Comparison of ENCODE assay signal across 10 mouse cellular contexts in genomic region chr1:119508548-119508947, GRCm38 (mm10). TPM values are rescaled to one million over a fixed set of nuclear protein-coding genes. Genes with fewer than 3 reads are reported as not detected.
DNase-seq lines count a peak whose midpoint lies in the region; ATAC-seq and TF ChIP-seq lines count a peak whose summit lies in the region.
"Had no signal": no experiment of that assay in that cellular context is flagged by ENCODE, and none has a peak within 500 bp of the region (broad histone marks: within the 10 kb centered on the region; RNA-seq: fewer than 3 reads in every experiment).

No protein-coding gene starts in this region.

- 0 out of 2 replicates have a peak overlapping the region, but pooled peaks have one; percentile 45 for H3K27ac ChIP-seq in hindbrain, embryonic 10.5 days
- no peak overlapping the region for H3K27ac ChIP-seq in hindbrain, embryonic 16.5 days (ENCODE audit: low read depth, low read length)
- no peak overlapping the region for H3K27ac ChIP-seq in embryonic facial prominence, embryonic 14.5 days (replicated peaks; ENCODE audit: low read depth, low read length)
- H3K27ac ChIP-seq in lung, embryonic 14.5 days (ENCODE audit: low read depth) = peak overlapping the region; percentile 79
- no peak overlapping the region for H3K27ac ChIP-seq in left cerebral cortex, adult 2 months
- H3K27ac ChIP-seq: liver, embryonic 13.5 days had no signal

- no peak overlapping the region for H3K4me3 ChIP-seq in hindbrain, embryonic 10.5 days
- no peak overlapping the region for H3K4me3 ChIP-seq in hindbrain, embryonic 16.5 days (ENCODE audit: low read length)
- H3K4me3 ChIP-seq in embryonic facial prominence, embryonic 14.5 days (ENCODE audit: low read depth, low read length) = no peak overlapping the region
- H3K4me3 ChIP-seq in lung, embryonic 14.5 days (ENCODE audit: low read depth, low read length) = no peak overlapping the region
- no peak overlapping the region for H3K4me3 ChIP-seq in left cerebral cortex, adult 2 months
- H3K4me3 ChIP-seq: liver, embryonic 13.5 days had no signal

- no peak overlapping the region for H3K4me2 ChIP-seq in hindbrain, embryonic 16.5 days (ENCODE audit: low read length)
- H3K4me2 ChIP-seq in embryonic facial prominence, embryonic 14.5 days (ENCODE audit: low read depth, low read length) = no peak overlapping the region
- no peak overlapping the region for H3K4me2 ChIP-seq in lung, embryonic 14.5 days
- H3K4me2 ChIP-seq: liver, embryonic 13.5 days had no signal

- intact Hi-C loops in heart, postnatal 25 days (cut with DNase I) = loop anchor here (2.0 kb wide), 1 partner anchor 16 kb away; no protein-coding TSS in a partner anchor
- intact Hi-C loops in left cerebral cortex, adult 2 months (cut with DNase I) = no loop called here

- H3K27me3 ChIP-seq in hindbrain, embryonic 10.5 days (ENCODE audit: insufficient read depth, poor library complexity, severe bottlenecking) = peaks cover 20% of the 10 kb centered on the region
- no peaks in the 10 kb centered on the region for H3K27me3 ChIP-seq in hindbrain, embryonic 16.5 days (replicated peaks; ENCODE audit: control insufficient read depth, insufficient read depth, low read length)
- no peaks in the 10 kb centered on the region for H3K27me3 ChIP-seq in embryonic facial prominence, embryonic 14.5 days (replicated peaks; ENCODE audit: control insufficient read depth, insufficient read depth, low read length)
- H3K27me3 ChIP-seq in lung, embryonic 14.5 days (ENCODE audit: insufficient read depth, low read length) = no peaks in the 10 kb centered on the region

- 60% methylated on average over 4 of the region's 4 CpGs for WGBS in hindbrain, embryonic 10.5 days
- 35% methylated on average over 4 of the region's 4 CpGs for WGBS in hindbrain, embryonic 16.5 days
- 34% methylated on average over 4 of the region's 4 CpGs for WGBS in embryonic facial prominence, embryonic 14.5 days
- WGBS in lung, embryonic 14.5 days = 24% methylated on average over 4 of the region's 4 CpGs

- TF ChIP-seq CTCF in lung, embryonic 14.5 days (IDR thresholded peaks at IDR 0.05; ENCODE audit: low read depth) = no peak
- TF ChIP-seq CTCF in left cerebral cortex, adult 2 months (IDR thresholded peaks at IDR 0.05) = no peak

- no peaks in the 10 kb centered on the region for H3K36me3 ChIP-seq in hindbrain, embryonic 10.5 days
- H3K36me3 ChIP-seq in hindbrain, embryonic 16.5 days (ENCODE audit: control insufficient read depth, insufficient read depth, low read length) = no peaks in the 10 kb centered on the region
- H3K36me3 ChIP-seq in embryonic facial prominence, embryonic 14.5 days (ENCODE audit: control insufficient read depth, insufficient read depth, low read length) = no peaks in the 10 kb centered on the region
- H3K36me3 ChIP-seq in lung, embryonic 14.5 days (ENCODE audit: insufficient read depth) = no peaks in the 10 kb centered on the region
- H3K36me3 ChIP-seq: liver, embryonic 13.5 days had no signal

- no peak overlapping the region for H3K9ac ChIP-seq in hindbrain, embryonic 16.5 days (ENCODE audit: low read depth, low read length)
- no peak overlapping the region for H3K9ac ChIP-seq in embryonic facial prominence, embryonic 14.5 days (ENCODE audit: low read depth, low read length)
- H3K9ac ChIP-seq in lung, embryonic 14.5 days = no peak overlapping the region
- H3K9ac ChIP-seq: liver, embryonic 13.5 days had no signal

- peaks cover 35% of the 10 kb centered on the region for H3K4me1 ChIP-seq in hindbrain, embryonic 10.5 days (replicated peaks)
- H3K4me1 ChIP-seq in hindbrain, embryonic 16.5 days (ENCODE audit: control insufficient read depth, insufficient read depth, low read depth, low read length) = peaks cover 8% of the 10 kb centered on the region
- peaks cover 13% of the 10 kb centered on the region for H3K4me1 ChIP-seq in embryonic facial prominence, embryonic 14.5 days (ENCODE audit: control insufficient read depth, insufficient read depth, low read length)
- H3K4me1 ChIP-seq in lung, embryonic 14.5 days (ENCODE audit: insufficient read depth) = peaks cover 18% of the 10 kb centered on the region

- no peak for ATAC-seq in hindbrain, embryonic 16.5 days
- no peak for ATAC-seq in embryonic facial prominence, embryonic 14.5 days (ENCODE audit: low read depth)
- no peak for ATAC-seq in lung, embryonic 14.5 days (ENCODE audit: insufficient read depth)

- DNase-seq in hindbrain, embryonic 10.5 days (ENCODE audit: low spot score) = no peak
- DNase-seq in embryonic facial prominence, embryonic 14.5 days (ENCODE audit: low spot score) = peak; percentile 56
- DNase-seq in heart, postnatal 25 days (ENCODE audit: low spot score) = peak; percentile 63
- peak; percentile 71 for DNase-seq in lung, embryonic 14.5 days
- no peak for DNase-seq in layer of hippocampus, postnatal 14 days (ENCODE audit: low spot score in 2 of 2)
- no peak for DNase-seq in frontal cortex, postnatal 10 days (ENCODE audit: low spot score in 2 of 2)
- no peak for DNase-seq in left cerebral cortex, adult 2 months (ENCODE audit: extremely low spot score in 1 of 2, low spot score in 2 of 2)
- DNase-seq: gastrocnemius, postnatal 14 days; liver, embryonic 13.5 days had no signal

- no peaks in the 10 kb centered on the region for H3K9me3 ChIP-seq in hindbrain, embryonic 10.5 days
- no peaks in the 10 kb centered on the region for H3K9me3 ChIP-seq in hindbrain, embryonic 16.5 days (ENCODE audit: control insufficient read depth, low read length)
- no peaks in the 10 kb centered on the region for H3K9me3 ChIP-seq in embryonic facial prominence, embryonic 14.5 days (ENCODE audit: control insufficient read depth, low read length)
- no peaks in the 10 kb centered on the region for H3K9me3 ChIP-seq in lung, embryonic 14.5 days (ENCODE audit: low read depth, low read length)
- H3K9me3 ChIP-seq: liver, embryonic 13.5 days had no signal

RNA-seq across cellular contexts. Expression of gene Ralb, which starts 4.0 kb away (rescaled TPM):
- polyA plus RNA-seq in hindbrain, embryonic 10.5 days (2016; fragmentation: Nextera tagmentation; extraction: Ambion mirVana) = 96.8 and 103 TPM in 2 replicates
- polyA plus RNA-seq in hindbrain, embryonic 16.5 days (2015; fragmentation: Nextera tagmentation; extraction: Ambion mirVana) = 72.4 and 73.1 TPM in 2 replicates
- 96.8 and 114 TPM in 2 replicates for polyA plus RNA-seq in embryonic facial prominence, embryonic 14.5 days (2014; fragmentation: Nextera tagmentation; extraction: Ambion mirVana)
- 10 to 100 TPM; 31.3 to 33.6 TPM for total RNA-seq in heart, postnatal 25 days (2021)
- polyA plus RNA-seq in lung, embryonic 14.5 days (2014; fragmentation: Nextera tagmentation; extraction: Ambion mirVana) = 219 and 221 TPM in 2 replicates
- total RNA-seq in layer of hippocampus, postnatal 14 days (2021) = 10 to 100 TPM; 27.2 to 29.1 TPM
- total RNA-seq in left cerebral cortex, adult 2 months (2021) = 10 to 100 TPM; 21.1 to 25.9 TPM

RNA-seq across cellular contexts. Expression of gene Tmem185b, which starts 17.4 kb away (rescaled TPM):
- polyA plus RNA-seq in hindbrain, embryonic 10.5 days (2016; fragmentation: Nextera tagmentation; extraction: Ambion mirVana) = 17.9 and 20.2 TPM in 2 replicates
- polyA plus RNA-seq in hindbrain, embryonic 16.5 days (2015; fragmentation: Nextera tagmentation; extraction: Ambion mirVana) = 17.3 and 18.2 TPM in 2 replicates
- polyA plus RNA-seq in embryonic facial prominence, embryonic 14.5 days (2014; fragmentation: Nextera tagmentation; extraction: Ambion mirVana) = 25.3 and 25.8 TPM in 2 replicates
- 10 to 100 TPM; 15.2 to 16.4 TPM for total RNA-seq in heart, postnatal 25 days (2021)
- polyA plus RNA-seq in lung, embryonic 14.5 days (2014; fragmentation: Nextera tagmentation; extraction: Ambion mirVana) = 32.4 and 33.2 TPM in 2 replicates
- total RNA-seq in layer of hippocampus, postnatal 14 days (2021) = 10 to 100 TPM; 13.3 to 13.5 TPM
- 10 to 100 TPM; 16.7 to 18.4 TPM for total RNA-seq in left cerebral cortex, adult 2 months (2021)

Comparison
In these comparisons a context has a peak if more than half of its experiments do, and no peak if none do; other contexts are left out.
1. H3K27ac ChIP-seq: peak in hindbrain, embryonic 10.5 days (single experiment) and lung, embryonic 14.5 days (single experiment); none in hindbrain, embryonic 16.5 days (single experiment), embryonic facial prominence, embryonic 14.5 days (single experiment) and left cerebral cortex, adult 2 months (single experiment).
2. DNase-seq: peak in embryonic facial prominence, embryonic 14.5 days (single experiment), heart, postnatal 25 days (single experiment) and lung, embryonic 14.5 days (single experiment); none in hindbrain, embryonic 10.5 days (single experiment), layer of hippocampus, postnatal 14 days (0 of 2), frontal cortex, postnatal 10 days (0 of 2) and left cerebral cortex, adult 2 months (0 of 2).